Mouse (Mus musculus) liver, embryonic 14.5 days (tissue): ENCODE measurements around the gene Wdfy2.

ENCODE experiments used
- CTCF ChIP-seq: IDR thresholded peaks from 2 replicates; pipeline ENCODE4 v1.5.1; 2016; ENCODE audit warnings: antibody characterized with exemption, low read depth, control low read depth
- EP300 ChIP-seq: IDR thresholded peaks from 2 replicates; pipeline ENCODE4 v1.6.1; 2016; ENCODE audit warnings: antibody characterized with exemption, low read depth

- TF ChIP-seq CTCF (no peak), EP300 (no peak)
These were observed 46.1 kb downstream of the Wdfy2 start for GRCm38 (mm10) chr14:62883551-62883950.
